ENCODE assay signal across 8 mouse cellular contexts in the genomic region with DNA sequence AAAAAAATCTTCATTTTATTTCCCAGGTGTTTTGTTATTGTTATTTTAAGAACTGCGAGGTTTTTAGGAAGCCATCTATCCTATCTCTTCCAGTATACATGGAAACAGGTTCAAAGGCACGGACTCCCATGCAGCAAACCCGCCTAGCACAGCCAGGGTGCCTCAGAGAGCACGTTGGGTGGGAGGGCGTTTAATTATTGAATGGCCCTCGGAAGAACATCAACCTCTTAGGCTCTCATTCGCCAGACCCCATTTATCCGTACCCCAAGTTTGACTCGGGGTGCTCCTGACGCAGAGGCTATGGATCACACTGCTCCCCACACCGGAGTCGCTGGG. TPM values are rescaled to one million over a fixed set of nuclear protein-coding genes. Genes with fewer than 3 reads are reported as not detected.
A peak's percentile ranks its signal among the peaks of the same experiment; 100 is the strongest.
DNase-seq lines count a peak whose midpoint lies in the region; ATAC-seq and TF ChIP-seq lines count a peak whose summit lies in the region.

No protein-coding gene starts in this region.

- H3K9ac ChIP-seq in lung, embryonic 14.5 days = peak overlapping the region; percentile 86
- H3K9ac ChIP-seq in hindbrain, postnatal 0 days (replicated peaks; ENCODE audit: low read length) = peak overlapping the region; percentile 90

- TF ChIP-seq POLR2A in myocyte (IDR thresholded peaks at IDR 0.05; ENCODE audit: insufficient read length, low read depth) = no peak

- H3K9me3 ChIP-seq in lung, embryonic 14.5 days (ENCODE audit: low read depth, low read length) = no peaks in the 10 kb centered on the region
- no peaks in the 10 kb centered on the region for H3K9me3 ChIP-seq in hindbrain, postnatal 0 days (ENCODE audit: low read length)

- H3K36me3 ChIP-seq in lung, embryonic 14.5 days (ENCODE audit: insufficient read depth) = peaks cover 24% of the 10 kb centered on the region
- peaks cover 19% of the 10 kb centered on the region; the same call in 1 of the 2 replicates for H3K36me3 ChIP-seq in hindbrain, postnatal 0 days (ENCODE audit: insufficient read depth, low read length)
- H3K36me3 ChIP-seq in myocyte (ENCODE audit: control insufficient read depth, insufficient read depth) = peaks cover 8% of the 10 kb centered on the region

- ATAC-seq in lung, embryonic 14.5 days (ENCODE audit: insufficient read depth) = peak; percentile 7; the same call in 1 of the 2 replicates
- ATAC-seq in hindbrain, postnatal 0 days = peak; percentile 8; the same call in 1 of the 2 replicates
- no peak for ATAC-seq in erythroid progenitor cell, adult 5-6 weeks (replicated peaks; ENCODE audit: low FRiP score, poor library complexity, severe bottlenecking)

- DNase-seq in lung, embryonic 14.5 days = peak; percentile 55
- no peak for DNase-seq in lung, postnatal 36 days
- DNase-seq in hindbrain, postnatal 0 days (ENCODE audit: low spot score) = peak; percentile 61
- DNase-seq in adrenal gland, postnatal 4 days (ENCODE audit: low spot score in 2 of 2) = no peak
- DNase-seq in layer of hippocampus, adult 11-12 months (ENCODE audit: low spot score) = no peak

- peak overlapping the region; percentile 73; the same call in 1 of the 2 replicates for H3K27ac ChIP-seq in lung, embryonic 14.5 days (ENCODE audit: low read depth)
- H3K27ac ChIP-seq in brown adipose tissue, adult 24 weeks (replicated peaks; ENCODE audit: low read depth, low read length) = no peak overlapping the region
- H3K27ac ChIP-seq in hindbrain, postnatal 0 days = peak overlapping the region; percentile 93

- H3K4me2 ChIP-seq in lung, embryonic 14.5 days = peak overlapping the region; percentile 77
- peak overlapping the region; percentile 82 for H3K4me2 ChIP-seq in hindbrain, postnatal 0 days (ENCODE audit: low read depth, low read length)
- peak overlapping the region; percentile 72 for H3K4me2 ChIP-seq in myocyte (ENCODE audit: low read depth)

- peaks cover 22% of the 10 kb centered on the region for H3K79me2 ChIP-seq in myocyte (ENCODE audit: control insufficient read depth, insufficient read depth)

- no peaks in the 10 kb centered on the region for H3K27me3 ChIP-seq in lung, embryonic 14.5 days (ENCODE audit: insufficient read depth, low read length)
- H3K27me3 ChIP-seq in hindbrain, postnatal 0 days (ENCODE audit: insufficient read depth, low read length) = no peaks in the 10 kb centered on the region
- no peaks in the 10 kb centered on the region for H3K27me3 ChIP-seq in myocyte (ENCODE audit: control insufficient read depth, insufficient read depth, insufficient read length)

- peak overlapping the region; percentile 76 for H3ac ChIP-seq in myocyte (ENCODE audit: control insufficient read depth, insufficient read length)

- no peaks in the 10 kb centered on the region for H3K4me1 ChIP-seq in lung, embryonic 14.5 days (ENCODE audit: insufficient read depth)
- H3K4me1 ChIP-seq in brown adipose tissue, adult 24 weeks (ENCODE audit: control insufficient read depth, insufficient read depth, insufficient read length, low read length) = no peaks in the 10 kb centered on the region
- H3K4me1 ChIP-seq in hindbrain, postnatal 0 days (ENCODE audit: insufficient read depth, low read length) = no peaks in the 10 kb centered on the region

- TF ChIP-seq CTCF in lung, embryonic 14.5 days (IDR thresholded peaks at IDR 0.05; ENCODE audit: low read depth) = no peak; the same call in 1 of the 2 replicates
- TF ChIP-seq CTCF in hindbrain, postnatal 0 days (IDR thresholded peaks at IDR 0.05; ENCODE audit: low read depth) = peak; percentile 43

- H3K4me3 ChIP-seq in lung, embryonic 14.5 days (ENCODE audit: low read depth, low read length) = peak overlapping the region; percentile 80
- H3K4me3 ChIP-seq in brown adipose tissue, adult 24 weeks (ENCODE audit: insufficient read depth, low read depth, low read length) = peak overlapping the region; percentile 73
- H3K4me3 ChIP-seq in hindbrain, postnatal 0 days (ENCODE audit: low read length) = peak overlapping the region; percentile 81
- peak overlapping the region; percentile 44 for H3K4me3 ChIP-seq in myocyte

- whole genome bisulfite sequencing in lung, embryonic 14.5 days = 3% methylated on average over 12 of the region's 12 CpGs
- WGBS in hindbrain, postnatal 0 days = 5% methylated on average over 12 of the region's 12 CpGs

TF ChIP-seq in myocyte, 11 proteins besides CTCF, POLR2A, EP300 and RAD21:
- no peak for TF ChIP-seq CEBPB (IDR thresholded peaks at IDR 0.05; ENCODE audit: insufficient read depth, poor library complexity, severe bottlenecking)
- TF ChIP-seq MAX (IDR thresholded peaks at IDR 0.05; ENCODE audit: low read depth) = no peak
- no peak for TF ChIP-seq MYOG (IDR thresholded peaks at IDR 0.05; ENCODE audit: control insufficient read depth in 1 of 3, insufficient read depth in 1 of 3, insufficient read length in 2 of 3, low read depth in 2 of 3)
- no peak for TF ChIP-seq REST (IDR thresholded peaks at IDR 0.05; ENCODE audit: insufficient read depth, insufficient read length)

RNA-seq across cellular contexts. Expression of a gene that starts 1.6 kb away (rescaled TPM):
- 8.6 and 8.7 TPM in 2 replicates for polyA plus RNA-seq in lung, embryonic 14.5 days (2014; fragmentation: Nextera tagmentation; extraction: Ambion mirVana)
- 4.8 and 9.8 TPM in 2 replicates for polyA plus RNA-seq in brown adipose tissue, adult 24 weeks (2012; ENCODE audit: insufficient read depth, insufficient read length, missing spikeins)
- total RNA-seq in hindbrain, postnatal 0 days (2014; rRNA removed) = 33.6 and 47.7 TPM in 2 replicates
- polyA plus RNA-seq in hindbrain, postnatal 0 days (2015; fragmentation: Nextera tagmentation; extraction: Ambion mirVana) = 15.4 and 16.2 TPM in 2 replicates
- polyA plus RNA-seq in myocyte (2012; fragmentation: generic; extraction: Trizol) = 22.7 TPM
- 0.42 and 2.2 TPM in 2 replicates for total RNA-seq in erythroid progenitor cell, adult 5-6 weeks (2015; ENCODE audit: low replicate concordance)
- total RNA-seq in erythroid progenitor cell, adult 5-6 weeks (2017; ENCODE audit: low replicate concordance) = 2.3 and 4.9 TPM in 2 replicates
- total RNA-seq in adrenal gland, postnatal 4 days (2021) = 10 to 100 TPM; 43.3 to 44.0 TPM

RNA-seq across cellular contexts. Expression of a gene that starts 39.3 kb away (rescaled TPM):
- polyA plus RNA-seq in lung, embryonic 14.5 days (2014; fragmentation: Nextera tagmentation; extraction: Ambion mirVana) = 27.3 and 30.1 TPM in 2 replicates
- 5.4 and 5.5 TPM in 2 replicates for polyA plus RNA-seq in brown adipose tissue, adult 24 weeks (2012; ENCODE audit: insufficient read depth, insufficient read length, missing spikeins)
- total RNA-seq in hindbrain, postnatal 0 days (2014; rRNA removed) = 34.3 and 35.9 TPM in 2 replicates
- polyA plus RNA-seq in hindbrain, postnatal 0 days (2015; fragmentation: Nextera tagmentation; extraction: Ambion mirVana) = 15.3 and 16.4 TPM in 2 replicates
- polyA plus RNA-seq in myocyte (2012; fragmentation: generic; extraction: Trizol) = 11.0 TPM
- total RNA-seq in erythroid progenitor cell, adult 5-6 weeks (2015; ENCODE audit: low replicate concordance) = 6.7 and 14.4 TPM in 2 replicates
- 4.4 and 9.1 TPM in 2 replicates for total RNA-seq in erythroid progenitor cell, adult 5-6 weeks (2017; ENCODE audit: low replicate concordance)
- total RNA-seq in adrenal gland, postnatal 4 days (2021) = 10 to 100 TPM; 31.7 to 37.8 TPM

Comparison
In these comparisons a context has a peak if more than half of its experiments do, and no peak if none do; other contexts are left out.
1. DNase-seq: peak in lung, embryonic 14.5 days (single experiment) and hindbrain, postnatal 0 days (single experiment); none in lung, postnatal 36 days (single experiment), adrenal gland, postnatal 4 days (0 of 2) and layer of hippocampus, adult 11-12 months (single experiment).
2. Peak in every context shown above with its lines, with median percentiles within 50 percentile points of each other: H3K4me2 ChIP-seq and H3K4me3 ChIP-seq.